ENCODE assay signal across 16 mouse cellular contexts in genomic region chr13:59100086-59100485, GRCm38 (mm10).
DNase-seq lines count a peak whose midpoint lies in the region; ATAC-seq and TF ChIP-seq lines count a peak whose summit lies in the region.
"Had no signal": no experiment of that assay in that cellular context is flagged by ENCODE, and none has a peak within 500 bp of the region (broad histone marks: within the 10 kb centered on the region; RNA-seq: fewer than 3 reads in every experiment).

No protein-coding gene starts in this region.

- ATAC-seq in lung, embryonic 14.5 days (ENCODE audit: insufficient read depth): no peak
- no peak for ATAC-seq in hindbrain, embryonic 11.5 days (ENCODE audit: low FRiP score)
- ATAC-seq: forebrain, embryonic 15.5 days; intestine, embryonic 15.5 days; Patski had no signal

- no peaks in the 10 kb centered on the region; the same call in 1 of the 2 replicates for H3K4me1 ChIP-seq in lung, embryonic 14.5 days (ENCODE audit: insufficient read depth)
- H3K4me1 ChIP-seq in hindbrain, embryonic 11.5 days (replicated peaks; ENCODE audit: control insufficient read depth, insufficient read depth, low read length): no peaks in the 10 kb centered on the region
- H3K4me1 ChIP-seq: heart, embryonic 10.5 days had no signal

- H3K9ac ChIP-seq in lung, embryonic 14.5 days: no peak overlapping the region
- no peak overlapping the region for H3K9ac ChIP-seq in hindbrain, embryonic 11.5 days (ENCODE audit: low read depth, low read length)
- H3K9ac ChIP-seq: embryonic facial prominence, embryonic 12.5 days; forebrain, embryonic 15.5 days; hindbrain, embryonic 14.5 days; intestine, embryonic 15.5 days had no signal

- WGBS in lung, embryonic 14.5 days: 39% methylated on average over 10 of the region's 10 CpGs
- 51% methylated on average over 10 of the region's 10 CpGs for WGBS in hindbrain, embryonic 11.5 days

- no peaks in the 10 kb centered on the region for H3K9me3 ChIP-seq in lung, embryonic 14.5 days (ENCODE audit: low read depth, low read length)
- H3K9me3 ChIP-seq in hindbrain, embryonic 11.5 days (ENCODE audit: control insufficient read depth, low read length): no peaks in the 10 kb centered on the region
- H3K9me3 ChIP-seq: embryonic facial prominence, embryonic 12.5 days; forebrain, embryonic 15.5 days; heart, embryonic 10.5 days; intestine, embryonic 15.5 days had no signal

- H3K4me2 ChIP-seq in lung, embryonic 14.5 days: no peak overlapping the region
- H3K4me2 ChIP-seq in hindbrain, embryonic 11.5 days (replicated peaks; ENCODE audit: low read depth, low read length): no peak overlapping the region
- H3K4me2 ChIP-seq: embryonic facial prominence, embryonic 12.5 days; forebrain, embryonic 15.5 days; hindbrain, embryonic 14.5 days; intestine, embryonic 15.5 days had no signal

- 0 out of 2 replicates have a peak, but pooled peaks have one; percentile 19 for TF ChIP-seq CTCF in lung, embryonic 14.5 days (IDR thresholded peaks at IDR 0.05; ENCODE audit: low read depth)

- H3K27ac ChIP-seq in lung, embryonic 14.5 days (ENCODE audit: low read depth): no peak overlapping the region
- H3K27ac ChIP-seq in hindbrain, embryonic 11.5 days (ENCODE audit: low read depth, low read length): no peak overlapping the region
- H3K27ac ChIP-seq: embryonic facial prominence, embryonic 12.5 days; forebrain, embryonic 15.5 days; heart, embryonic 10.5 days; hindbrain, embryonic 14.5 days; intestine, embryonic 15.5 days had no signal

- DNase-seq in adrenal gland, postnatal 10 days: peak; percentile 8
- no peak for DNase-seq in adrenal gland, adult (ENCODE audit: inconsistent age in 2 of 2, low spot score in 1 of 2)
- peak; percentile 43 for DNase-seq in heart, adult 11 months
- no peak for DNase-seq in heart, postnatal 4 days
- no peak for DNase-seq in lung, embryonic 14.5 days
- DNase-seq in lung, adult 18-20 months: no peak
- no peak for DNase-seq in hindbrain, embryonic 11.5 days (ENCODE audit: low spot score)
- DNase-seq: gastrocnemius, postnatal 36 days; heart, adult 18-20 months; heart, postnatal 10 days had no signal

- H3K36me3 ChIP-seq in lung, embryonic 14.5 days (ENCODE audit: insufficient read depth): no peaks in the 10 kb centered on the region
- H3K36me3 ChIP-seq in hindbrain, embryonic 11.5 days (ENCODE audit: control insufficient read depth, insufficient read depth, low read length): no peaks in the 10 kb centered on the region
- H3K36me3 ChIP-seq: embryonic facial prominence, embryonic 12.5 days; forebrain, embryonic 15.5 days; heart, embryonic 10.5 days; intestine, embryonic 15.5 days had no signal

- H3K27me3 ChIP-seq in lung, embryonic 14.5 days (ENCODE audit: insufficient read depth, low read length): no peaks in the 10 kb centered on the region
- H3K27me3 ChIP-seq in hindbrain, embryonic 11.5 days (ENCODE audit: control insufficient read depth, insufficient read depth, low read length): no peaks in the 10 kb centered on the region
- H3K27me3 ChIP-seq: embryonic facial prominence, embryonic 12.5 days; forebrain, embryonic 15.5 days; intestine, embryonic 15.5 days had no signal

- H3K4me3 ChIP-seq in lung, embryonic 14.5 days (ENCODE audit: low read depth, low read length): no peak overlapping the region
- H3K4me3 ChIP-seq in hindbrain, embryonic 11.5 days (ENCODE audit: low read depth, low read length): no peak overlapping the region
- H3K4me3 ChIP-seq: embryonic facial prominence, embryonic 12.5 days; forebrain, embryonic 15.5 days; heart, embryonic 10.5 days; intestine, embryonic 15.5 days had no signal

Comparison
In these comparisons a context has a peak if more than half of its experiments do, and no peak if none do; other contexts are left out.
1. DNase-seq: peak in adrenal gland, postnatal 10 days (single experiment) and heart, adult 11 months (single experiment); none in adrenal gland, adult (0 of 2), heart, postnatal 4 days (single experiment), lung, embryonic 14.5 days (single experiment), lung, adult 18-20 months (0 of 2) and hindbrain, embryonic 11.5 days (single experiment).